Mouse (Mus musculus): ENCODE data around the gene Fxn. TPM values are rescaled to one million over a fixed set of nuclear protein-coding genes. Genes with fewer than 3 reads are reported as not detected.

Gene Fxn
- polyA plus RNA-seq, 1 experiment from 2014 or later: 91.1 TPM

- DNase-seq (ENCODE audit: low spot score): no peak
- Histone ChIP-seq H3K9me3 (ENCODE audit: control insufficient read depth, low read length) (no peaks in the 10 kb centered on the region), H3K4me2 (no peak overlapping the region), H3K27me3 (replicated peaks; ENCODE audit: control insufficient read depth, insufficient read depth, low read length) (no peaks in the 10 kb centered on the region), H3K9ac (ENCODE audit: low read depth, low read length) (no peak overlapping the region), H3K36me3 (ENCODE audit: control insufficient read depth, insufficient read depth, low read length) (no peaks in the 10 kb centered on the region), H3K4me1 (replicated peaks; ENCODE audit: control insufficient read depth, insufficient read depth, low read length) (no peaks in the 10 kb centered on the region), H3K4me3 (ENCODE audit: low read depth, low read length) (no peak overlapping the region), H3K27ac (ENCODE audit: low read depth, low read length) (no peak overlapping the region)
- 83% methylated on average over 2 of the region's 2 CpGs for WGBS
- ATAC-seq (replicated peaks; ENCODE audit: low FRiP score): no peak
These were observed 37.3 kb upstream of the Fxn start for GRCm38 (mm10) chr19:24317731-24318130.

DNA sequence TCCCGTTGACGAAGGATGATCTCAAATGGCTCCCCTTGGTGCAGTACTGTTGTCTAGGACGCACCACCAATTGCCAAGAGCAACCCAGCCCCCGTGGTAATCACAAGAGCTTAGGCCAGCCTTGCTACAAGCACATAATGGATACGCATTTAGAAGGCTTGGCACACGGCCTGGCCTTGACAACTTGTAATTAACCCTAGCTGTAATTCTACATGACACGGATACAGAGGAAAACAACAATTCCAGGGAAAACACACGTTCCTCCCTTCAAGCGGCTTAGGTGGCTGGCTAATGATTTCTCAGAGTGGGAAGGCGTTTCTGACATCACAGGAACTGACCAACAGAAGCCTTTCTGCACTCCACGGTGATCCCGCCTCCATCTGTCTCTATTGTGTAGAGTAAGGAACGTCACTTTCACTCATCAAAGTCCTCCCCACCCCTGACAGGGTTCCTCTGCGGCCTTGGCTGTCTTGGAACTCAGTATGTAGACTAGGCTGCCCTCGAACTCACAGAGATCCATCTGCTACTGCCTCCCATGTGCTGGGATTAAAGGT lies 36.7 kb upstream of the Fxn start:
- 67% methylated on average over 15 of the region's 15 CpGs for WGBS
- no peak for DNase-seq (ENCODE audit: low spot score)
- no peaks in the 10 kb centered on the region for H3K9me3 ChIP-seq (ENCODE audit: control insufficient read depth, low read length)

DNA sequence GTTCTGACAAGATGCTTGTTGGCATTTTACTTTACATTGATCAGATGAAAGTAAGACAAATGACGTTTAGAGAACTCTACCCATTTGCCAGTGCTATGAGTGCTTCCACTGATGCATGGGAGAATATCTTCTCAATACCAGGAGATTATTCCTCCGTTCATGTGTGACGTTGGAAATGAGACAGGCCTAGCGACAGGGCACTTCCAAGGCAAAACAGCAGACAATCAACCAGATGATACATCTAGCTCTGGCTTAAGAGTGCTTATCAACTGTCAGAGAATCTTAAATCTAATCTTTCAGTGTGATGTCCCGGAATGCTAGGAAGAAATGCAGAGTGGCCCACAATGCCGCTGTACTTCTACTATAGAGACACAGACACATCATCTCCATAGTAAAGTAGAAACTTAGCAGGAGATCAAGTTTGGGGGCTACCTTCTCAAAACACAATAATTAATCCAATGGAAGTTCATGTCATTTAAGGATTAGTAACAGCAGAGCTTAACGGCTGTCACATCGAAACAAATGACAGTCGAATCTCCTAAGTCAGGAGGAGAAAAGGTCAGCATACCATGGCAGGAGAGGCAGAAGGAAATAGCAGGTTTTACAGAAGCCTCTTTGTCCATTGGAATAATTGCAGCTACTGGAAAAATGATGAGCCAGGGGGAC lies 35.8 kb upstream of the Fxn start:
- no peak overlapping the region for H3K27ac ChIP-seq (ENCODE audit: low read depth, low read length)
- H3K27me3 ChIP-seq (replicated peaks; ENCODE audit: control insufficient read depth, insufficient read depth, low read length): no peaks in the 10 kb centered on the region
- H3K9ac ChIP-seq (ENCODE audit: low read depth, low read length): no peak overlapping the region
- H3K36me3 ChIP-seq (ENCODE audit: control insufficient read depth, insufficient read depth, low read length): no peaks in the 10 kb centered on the region
- no peaks in the 10 kb centered on the region for H3K9me3 ChIP-seq (ENCODE audit: control insufficient read depth, low read length)
- DNase-seq (ENCODE audit: low spot score): no peak
- no peak overlapping the region for H3K4me3 ChIP-seq (ENCODE audit: low read depth, low read length)
- 81% methylated on average over 9 of the region's 9 CpGs for WGBS
- ATAC-seq (replicated peaks; ENCODE audit: low FRiP score): no peak
- no peak overlapping the region for H3K4me2 ChIP-seq
- H3K4me1 ChIP-seq (replicated peaks; ENCODE audit: control insufficient read depth, insufficient read depth, low read length): no peaks in the 10 kb centered on the region

More for the DNA sequence above, 36.7 kb upstream of the Fxn start:
- no peak for ATAC-seq (replicated peaks; ENCODE audit: low FRiP score)
- Histone ChIP-seq H3K27ac (ENCODE audit: low read depth, low read length) (no peak overlapping the region), H3K36me3 (ENCODE audit: control insufficient read depth, insufficient read depth, low read length) (no peaks in the 10 kb centered on the region), H3K4me2 (no peak overlapping the region), H3K4me1 (replicated peaks; ENCODE audit: control insufficient read depth, insufficient read depth, low read length) (no peaks in the 10 kb centered on the region), H3K27me3 (replicated peaks; ENCODE audit: control insufficient read depth, insufficient read depth, low read length) (no peaks in the 10 kb centered on the region), H3K4me3 (ENCODE audit: low read depth, low read length) (no peak overlapping the region), H3K9ac (ENCODE audit: low read depth, low read length) (no peak overlapping the region)

GRCm38 (mm10) chr19:24315234-24315633 lies 34.8 kb upstream of the Fxn start:
- 90% methylated on average over 4 of the region's 4 CpGs for WGBS
- H3K4me1 ChIP-seq (replicated peaks; ENCODE audit: control insufficient read depth, insufficient read depth, low read length): no peaks in the 10 kb centered on the region
- no peaks in the 10 kb centered on the region for H3K9me3 ChIP-seq (ENCODE audit: control insufficient read depth, low read length)
- no peak overlapping the region for H3K9ac ChIP-seq (ENCODE audit: low read depth, low read length)
- H3K4me3 ChIP-seq (ENCODE audit: low read depth, low read length): no peak overlapping the region
- H3K4me2 ChIP-seq: no peak overlapping the region
- H3K27me3 ChIP-seq (replicated peaks; ENCODE audit: control insufficient read depth, insufficient read depth, low read length): no peaks in the 10 kb centered on the region
- no peak overlapping the region for H3K27ac ChIP-seq (ENCODE audit: low read depth, low read length)
- DNase-seq (ENCODE audit: low spot score) (no peak), ATAC-seq (replicated peaks; ENCODE audit: low FRiP score) (no peak)
- H3K36me3 ChIP-seq (ENCODE audit: control insufficient read depth, insufficient read depth, low read length): no peaks in the 10 kb centered on the region

- Histone ChIP-seq H3K9ac (ENCODE audit: low read depth, low read length) (no peak overlapping the region), H3K4me3 (ENCODE audit: low read depth, low read length) (no peak overlapping the region), H3K27me3 (replicated peaks; ENCODE audit: control insufficient read depth, insufficient read depth, low read length) (no peaks in the 10 kb centered on the region), H3K36me3 (ENCODE audit: control insufficient read depth, insufficient read depth, low read length) (no peaks in the 10 kb centered on the region), H3K4me1 (replicated peaks; ENCODE audit: control insufficient read depth, insufficient read depth, low read length) (no peaks in the 10 kb centered on the region), H3K9me3 (ENCODE audit: control insufficient read depth, low read length) (no peaks in the 10 kb centered on the region), H3K27ac (ENCODE audit: low read depth, low read length) (no peak overlapping the region), H3K4me2 (no peak overlapping the region)
- DNase-seq (ENCODE audit: low spot score) (no peak), ATAC-seq (replicated peaks; ENCODE audit: low FRiP score) (no peak)
- WGBS: 90% methylated on average over 11 of the region's 11 CpGs
These were observed 34.3 kb upstream of the Fxn start for GRCm38 (mm10) chr19:24314676-24315075.

DNA sequence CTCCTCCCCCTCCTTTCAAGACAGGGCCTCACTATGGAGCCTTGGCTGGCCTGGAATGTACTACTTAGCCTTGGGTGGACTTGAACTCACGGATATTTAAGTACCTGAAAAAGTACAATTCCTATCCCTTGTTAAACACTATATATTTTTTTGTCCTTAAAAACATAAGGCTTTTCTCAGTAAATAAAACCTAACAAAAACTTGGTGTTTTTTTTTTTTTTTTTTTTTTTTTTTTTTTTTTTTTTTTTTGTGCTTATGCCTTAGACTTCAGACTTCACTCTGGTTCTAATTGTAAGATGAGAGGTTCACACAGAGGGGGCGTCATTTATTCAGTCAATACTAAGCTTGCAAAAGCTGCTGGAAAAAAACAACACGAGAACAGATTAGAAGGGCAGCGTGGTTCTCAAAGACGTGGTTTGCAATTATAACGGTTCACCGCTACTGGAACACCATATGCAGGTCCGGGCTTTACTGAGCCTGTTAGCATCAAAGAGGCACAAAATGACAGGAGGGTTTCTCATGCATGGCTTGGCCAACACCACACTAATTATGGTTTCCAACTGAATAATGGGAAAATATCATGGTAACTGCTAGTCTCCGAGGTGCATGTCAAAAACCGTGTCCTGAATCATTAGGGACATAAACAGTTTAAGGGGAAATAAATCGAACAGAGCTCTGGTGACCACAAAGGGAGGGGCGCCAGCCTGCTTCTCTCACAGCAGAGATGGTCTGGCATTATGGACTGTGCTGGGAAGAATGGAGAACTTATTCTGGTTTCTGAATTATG lies 32.3 kb upstream of the Fxn start:
- Histone ChIP-seq H3K4me2 (no peak overlapping the region), H3K4me3 (ENCODE audit: low read depth, low read length) (no peak overlapping the region), H3K9ac (ENCODE audit: low read depth, low read length) (no peak overlapping the region), H3K36me3 (ENCODE audit: control insufficient read depth, insufficient read depth, low read length) (no peaks in the 10 kb centered on the region), H3K9me3 (ENCODE audit: control insufficient read depth, low read length) (no peaks in the 10 kb centered on the region), H3K27me3 (replicated peaks; ENCODE audit: control insufficient read depth, insufficient read depth, low read length) (no peaks in the 10 kb centered on the region), H3K27ac (ENCODE audit: low read depth, low read length) (no peak overlapping the region), H3K4me1 (replicated peaks; ENCODE audit: control insufficient read depth, insufficient read depth, low read length) (no peaks in the 10 kb centered on the region)
- 85% methylated on average over 12 of the region's 12 CpGs for WGBS
- no peak for DNase-seq (ENCODE audit: low spot score)
- ATAC-seq (replicated peaks; ENCODE audit: low FRiP score): no peak

- no peak overlapping the region for H3K4me2 ChIP-seq
- H3K4me3 ChIP-seq (ENCODE audit: low read depth, low read length): no peak overlapping the region
- no peaks in the 10 kb centered on the region for H3K36me3 ChIP-seq (ENCODE audit: control insufficient read depth, insufficient read depth, low read length)
- DNase-seq (ENCODE audit: low spot score): no peak
- no peak overlapping the region for H3K9ac ChIP-seq (ENCODE audit: low read depth, low read length)
- 57% methylated on average over 5 of the region's 5 CpGs for WGBS
- no peaks in the 10 kb centered on the region for H3K4me1 ChIP-seq (replicated peaks; ENCODE audit: control insufficient read depth, insufficient read depth, low read length)
- H3K9me3 ChIP-seq (ENCODE audit: control insufficient read depth, low read length): no peaks in the 10 kb centered on the region
- no peak overlapping the region for H3K27ac ChIP-seq (ENCODE audit: low read depth, low read length)
- ATAC-seq (replicated peaks; ENCODE audit: low FRiP score): no peak
- H3K27me3 ChIP-seq (replicated peaks; ENCODE audit: control insufficient read depth, insufficient read depth, low read length): no peaks in the 10 kb centered on the region
These were observed 31.6 kb upstream of the Fxn start for GRCm38 (mm10) chr19:24312046-24312445.

DNA sequence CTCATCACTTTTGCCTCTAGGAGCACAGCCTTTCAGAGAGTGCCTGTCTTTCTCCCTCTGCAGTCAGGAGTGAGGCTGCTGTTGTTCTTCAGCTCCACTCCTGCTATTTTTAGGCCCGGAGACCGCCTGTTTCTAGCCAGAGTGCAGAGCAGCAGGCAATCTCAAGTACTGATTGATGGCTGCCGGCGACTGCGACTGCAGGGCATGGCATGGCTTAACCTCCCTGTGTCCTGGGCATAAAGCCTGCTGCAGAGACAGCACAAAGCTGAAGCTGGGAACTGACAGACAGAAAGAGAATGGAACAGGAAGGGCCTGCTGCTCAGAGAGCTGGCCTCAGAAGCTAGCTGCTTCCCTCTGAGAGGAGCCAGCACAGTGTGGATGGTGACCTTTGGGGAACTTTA lies 27.9 kb upstream of the Fxn start:
- WGBS: 50% methylated on average over 5 of the region's 5 CpGs
- ATAC-seq (replicated peaks; ENCODE audit: low FRiP score): no peak
- Histone ChIP-seq H3K9ac (ENCODE audit: low read depth, low read length) (no peak overlapping the region), H3K4me2 (no peak overlapping the region), H3K27me3 (replicated peaks; ENCODE audit: control insufficient read depth, insufficient read depth, low read length) (no peaks in the 10 kb centered on the region), H3K36me3 (ENCODE audit: control insufficient read depth, insufficient read depth, low read length) (no peaks in the 10 kb centered on the region), H3K4me3 (ENCODE audit: low read depth, low read length) (no peak overlapping the region), H3K27ac (ENCODE audit: low read depth, low read length) (no peak overlapping the region), H3K9me3 (ENCODE audit: control insufficient read depth, low read length) (no peaks in the 10 kb centered on the region), H3K4me1 (replicated peaks; ENCODE audit: control insufficient read depth, insufficient read depth, low read length) (no peaks in the 10 kb centered on the region)
- no peak for DNase-seq (ENCODE audit: low spot score)

All from liver, embryonic 11.5 days (tissue).